ENCODE assay signal across 12 mouse cellular contexts in genomic region chr1:90967583-90967982, GRCm38 (mm10). TPM values are rescaled to one million over a fixed set of nuclear protein-coding genes. Genes with fewer than 3 reads are reported as not detected.
DNase-seq lines count a peak whose midpoint lies in the region; ATAC-seq lines count a peak whose summit lies in the region.
"Had no signal": no experiment of that assay in that cellular context is flagged by ENCODE, and none has a peak within 500 bp of the region (broad histone marks: within the 10 kb centered on the region; RNA-seq: fewer than 3 reads in every experiment).

No protein-coding gene starts in this region.

- H3K9ac ChIP-seq in embryonic facial prominence, embryonic 14.5 days (ENCODE audit: low read depth, low read length), result no peak overlapping the region

- H3K9me3 ChIP-seq in embryonic facial prominence, embryonic 14.5 days (ENCODE audit: control insufficient read depth, low read length), result no peaks in the 10 kb centered on the region
- H3K9me3 ChIP-seq in embryonic facial prominence, embryonic 10.5 days, result no peaks in the 10 kb centered on the region
- H3K9me3 ChIP-seq: midbrain, embryonic 10.5 days had no signal

- intact Hi-C loops in left cerebral cortex, postnatal 25 days (cut with DNase I), result no loop called here

- H3K4me2 ChIP-seq in embryonic facial prominence, embryonic 14.5 days (ENCODE audit: low read depth, low read length), result no peak overlapping the region

- H3K36me3 ChIP-seq in embryonic facial prominence, embryonic 14.5 days (ENCODE audit: control insufficient read depth, insufficient read depth, low read length), result no peaks in the 10 kb centered on the region
- no peaks in the 10 kb centered on the region for H3K36me3 ChIP-seq in embryonic facial prominence, embryonic 10.5 days (replicated peaks)
- H3K36me3 ChIP-seq: midbrain, embryonic 10.5 days had no signal

- peaks cover 15% of the 10 kb centered on the region for H3K4me1 ChIP-seq in embryonic facial prominence, embryonic 14.5 days (ENCODE audit: control insufficient read depth, insufficient read depth, low read length)
- H3K4me1 ChIP-seq in embryonic facial prominence, embryonic 10.5 days, result peaks cover 43% of the 10 kb centered on the region

- H3K27ac ChIP-seq in embryonic facial prominence, embryonic 14.5 days (replicated peaks; ENCODE audit: low read depth, low read length), result no peak overlapping the region
- H3K27ac ChIP-seq in embryonic facial prominence, embryonic 10.5 days (replicated peaks), result no peak overlapping the region; the same call in 1 of the 2 replicates
- H3K27ac ChIP-seq: midbrain, embryonic 10.5 days had no signal

- WGBS in embryonic facial prominence, embryonic 14.5 days, result 62% methylated on average over 7 of the region's 7 CpGs
- WGBS in embryonic facial prominence, embryonic 10.5 days, result 80% methylated on average over 7 of the region's 7 CpGs

- no peak overlapping the region for H3K4me3 ChIP-seq in embryonic facial prominence, embryonic 14.5 days (ENCODE audit: low read depth, low read length)
- no peak overlapping the region for H3K4me3 ChIP-seq in embryonic facial prominence, embryonic 10.5 days
- H3K4me3 ChIP-seq: midbrain, embryonic 10.5 days had no signal

- H3K27me3 ChIP-seq in embryonic facial prominence, embryonic 14.5 days (replicated peaks; ENCODE audit: control insufficient read depth, insufficient read depth, low read length), result no peaks in the 10 kb centered on the region
- H3K27me3 ChIP-seq in embryonic facial prominence, embryonic 10.5 days (replicated peaks; ENCODE audit: low read depth, poor library complexity, severe bottlenecking), result peaks cover 16% of the 10 kb centered on the region

- peak; percentile 74 for DNase-seq in embryonic facial prominence, embryonic 14.5 days (ENCODE audit: low spot score)
- no peak for DNase-seq in embryonic facial prominence, embryonic 10.5 days (ENCODE audit: low spot score)
- peak; percentile 53 for DNase-seq in 3134 (ENCODE audit: extremely low read depth, insufficient read length, low spot score)
- peak; percentile 57 for DNase-seq in heart, adult 8-10 months (ENCODE audit: low spot score)
- DNase-seq in kidney, postnatal 10 days, result peak; percentile 69
- DNase-seq in B cell, adult 2 months, result no peak
- no peak for DNase-seq in left cerebral cortex, postnatal 25 days (ENCODE audit: low spot score in 2 of 2)
- DNase-seq: thymus, postnatal 4 days had no signal

- ATAC-seq in embryonic facial prominence, embryonic 14.5 days (ENCODE audit: low read depth), result peak; percentile 42; the same call in 1 of the 2 replicates
- ATAC-seq in activated CD4-positive, CD25-positive, alpha-beta regulatory T cell, adult 4 months, result no peak

RNA-seq across cellular contexts. Expression of gene Rab17, which starts 1.9 kb away (rescaled TPM):
- 2.4 and 2.5 TPM in 2 replicates for polyA plus RNA-seq in embryonic facial prominence, embryonic 14.5 days (2014; fragmentation: Nextera tagmentation; extraction: Ambion mirVana)
- polyA plus RNA-seq in embryonic facial prominence, embryonic 10.5 days (2016; fragmentation: Nextera tagmentation; extraction: Ambion mirVana), result 0.39 and 0.44 TPM in 2 replicates
- total RNA-seq in heart, adult 8-10 months (2022), result 1 to 10 TPM; 2.0 to 4.4 (median 3.3) TPM
- total RNA-seq in left cerebral cortex, postnatal 25 days (2021), result under 1 TPM in 1 of 2 experiments, not detected in 1; 0.41 TPM
- not detected for polyA plus RNA-seq in activated CD4-positive, CD25-positive, alpha-beta regulatory T cell, adult 4 months (2017; shearing (Covaris generic))
- polyA plus RNA-seq: midbrain, embryonic 10.5 days had no signal

RNA-seq across cellular contexts. Expression of gene Prlh, which starts 14.7 kb away (rescaled TPM):
- not detected in 2 replicates for polyA plus RNA-seq in embryonic facial prominence, embryonic 14.5 days (2014; fragmentation: Nextera tagmentation; extraction: Ambion mirVana)
- not detected in 2 replicates for polyA plus RNA-seq in embryonic facial prominence, embryonic 10.5 days (2016; fragmentation: Nextera tagmentation; extraction: Ambion mirVana)
- total RNA-seq in heart, adult 8-10 months (2022), result not detected
- not detected for total RNA-seq in left cerebral cortex, postnatal 25 days (2021)
- not detected for polyA plus RNA-seq in activated CD4-positive, CD25-positive, alpha-beta regulatory T cell, adult 4 months (2017; shearing (Covaris generic))
- total RNA-seq: hematopoietic stem cell, adult 5-6 weeks had no signal
- polyA plus RNA-seq: C2C12; midbrain, embryonic 10.5 days had no signal

RNA-seq across cellular contexts. Expression of gene Lrrfip1, which starts 31.0 kb away (rescaled TPM):
- polyA plus RNA-seq in embryonic facial prominence, embryonic 14.5 days (2014; fragmentation: Nextera tagmentation; extraction: Ambion mirVana), result 51.6 and 58.6 TPM in 2 replicates
- 22.5 and 25.7 TPM in 2 replicates for polyA plus RNA-seq in embryonic facial prominence, embryonic 10.5 days (2016; fragmentation: Nextera tagmentation; extraction: Ambion mirVana)
- 10 to 100 TPM; 55.4 to 72.1 (median 61.1) TPM for total RNA-seq in heart, adult 8-10 months (2022)
- total RNA-seq in left cerebral cortex, postnatal 25 days (2021), result 10 to 100 TPM; 66.9 to 68.0 TPM
- polyA plus RNA-seq in activated CD4-positive, CD25-positive, alpha-beta regulatory T cell, adult 4 months (2017; shearing (Covaris generic)), result 100 to 1,000 TPM; 176 to 194 TPM

RNA-seq across cellular contexts. Expression of gene Mlph, which starts 52.7 kb away (rescaled TPM):
- polyA plus RNA-seq in embryonic facial prominence, embryonic 14.5 days (2014; fragmentation: Nextera tagmentation; extraction: Ambion mirVana), result 0.86 and 1.1 TPM in 2 replicates
- 0.06 and 0.14 TPM in 2 replicates for polyA plus RNA-seq in embryonic facial prominence, embryonic 10.5 days (2016; fragmentation: Nextera tagmentation; extraction: Ambion mirVana)
- total RNA-seq in heart, adult 8-10 months (2022), result 1 to 10 TPM in 2 of 4 experiments, under 1 TPM in 2; 0.75 to 1.5 (median 1.1) TPM
- total RNA-seq in left cerebral cortex, postnatal 25 days (2021), result 1 to 10 TPM in 1 of 2 experiments, under 1 TPM in 1; 0.85 to 1.3 TPM
- polyA plus RNA-seq in activated CD4-positive, CD25-positive, alpha-beta regulatory T cell, adult 4 months (2017; shearing (Covaris generic)), result not detected

Comparison
In these comparisons a context has a peak if more than half of its experiments do, and no peak if none do; other contexts are left out.
1. DNase-seq: peak in embryonic facial prominence, embryonic 14.5 days (single experiment), 3134 (single experiment), heart, adult 8-10 months (single experiment) and kidney, postnatal 10 days (single experiment); none in embryonic facial prominence, embryonic 10.5 days (single experiment), B cell, adult 2 months (0 of 2) and left cerebral cortex, postnatal 25 days (0 of 2).